Mouse (Mus musculus) spleen, adult 10 weeks (tissue): ENCODE data around the gene S100a11. TPM values are rescaled to one million over a fixed set of nuclear protein-coding genes. Genes with fewer than 3 reads are reported as not detected.

Source experiments
- polyA plus RNA-seq: library from polyadenylated mRNA; stranded (reverse); fragments of 350-450 nt; fragmentation: Illumina TruSeq; extraction: RNeasy Lipid Tissue Mini Kit (QIAGEN cat#74804); gene quantifications from one replicate; pipeline ENCODE4 v1.2.3, GENCODE M21; 2015; ENCODE audit warnings: low replicate concordance; ENCODE audit not compliant: insufficient read depth

The S100a11 gene
- polyA plus RNA-seq, result 965 TPM

GRCm38 (mm10) chr3:93520330-93521193, at the start of gene S100a11:
Gene S100a11 (plus strand): TSS chr3:93520488.

GRCm38 (mm10) chr3:93554981-93555877, 34.9 kb downstream of the S100a11 start, which contains the start of gene S100a10:
Gene S100a10 (plus strand): TSS chr3:93555080.

Other genes starting within 250 kb of the S100a11 start
- gene Flg, start 247.0 kb upstream of the S100a11 start, polyA plus RNA-seq, result not detected
- gene Hrnr, start 200.7 kb upstream of the S100a11 start, polyA plus RNA-seq, result not detected
- gene Rptn, start 126.8 kb upstream of the S100a11 start, polyA plus RNA-seq, result not detected
- not detected for gene Tchh, start 78.2 kb upstream of the S100a11 start, polyA plus RNA-seq
- not detected for gene Tchhl1, start 51.7 kb upstream of the S100a11 start, polyA plus RNA-seq
- gene S100a10, start 34.6 kb downstream of the S100a11 start, polyA plus RNA-seq, result 335 TPM
- not detected for gene Tdpoz2, start 132.2 kb downstream of the S100a11 start, polyA plus RNA-seq
- not detected for gene Tdpoz1, start 155.8 kb downstream of the S100a11 start, polyA plus RNA-seq
- gene Gm37596, start 172.6 kb downstream of the S100a11 start, polyA plus RNA-seq, result not detected